31 mouse cellular contexts compared by ENCODE assay signal in the genomic region with DNA sequence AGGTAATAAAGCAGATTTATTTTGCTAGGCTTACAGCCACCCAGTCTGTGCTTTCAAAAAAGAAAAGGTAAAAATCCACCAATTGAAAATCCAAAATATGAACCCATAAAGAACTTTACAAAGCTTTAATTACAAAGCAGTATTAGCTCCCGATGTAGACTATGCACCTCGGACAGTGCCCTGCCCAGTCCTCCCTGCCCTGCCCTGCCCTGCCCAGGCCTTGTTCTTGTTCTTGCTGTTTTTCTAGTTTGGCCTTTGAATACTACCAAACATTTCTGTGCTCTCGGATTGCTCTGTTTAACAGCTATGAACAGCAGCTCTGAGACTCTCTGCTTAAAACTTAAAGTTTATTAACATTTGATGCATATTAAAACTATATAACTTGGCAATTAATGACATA.
"Had no signal": no experiment of that assay in that cellular context is flagged by ENCODE, and none has a peak within 500 bp of the region (broad histone marks: within the 10 kb centered on the region; RNA-seq: fewer than 3 reads in every experiment).

No protein-coding gene starts in this region.

- H3K27ac ChIP-seq: limb, embryonic 10.5 days; limb, embryonic 12.5 days; limb, embryonic 13.5 days; limb, embryonic 15.5 days; liver, embryonic 12.5 days; liver, embryonic 13.5 days; liver, embryonic 14.5 days; liver, embryonic 15.5 days; lung, embryonic 15.5 days; macrophage; midbrain, embryonic 10.5 days; midbrain, embryonic 12.5 days; midbrain, embryonic 13.5 days; midbrain, embryonic 15.5 days had no signal

- H3K27me3 ChIP-seq: limb, embryonic 12.5 days; limb, embryonic 13.5 days; limb, embryonic 15.5 days; liver, embryonic 12.5 days; liver, embryonic 13.5 days; liver, embryonic 15.5 days; lung, embryonic 15.5 days; megakaryocyte, embryonic 14.5 days; midbrain, embryonic 12.5 days; midbrain, embryonic 13.5 days; midbrain, embryonic 15.5 days had no signal

- H3K9me3 ChIP-seq: limb, embryonic 10.5 days; limb, embryonic 12.5 days; limb, embryonic 13.5 days; limb, embryonic 15.5 days; liver, embryonic 12.5 days; liver, embryonic 13.5 days; liver, embryonic 15.5 days; lung, embryonic 15.5 days; megakaryocyte, embryonic 14.5 days; midbrain, embryonic 10.5 days; midbrain, embryonic 12.5 days; midbrain, embryonic 13.5 days; midbrain, embryonic 15.5 days had no signal

- H3K4me1 ChIP-seq: limb, embryonic 10.5 days; limb, embryonic 12.5 days; limb, embryonic 13.5 days; limb, embryonic 15.5 days; liver, embryonic 12.5 days; liver, embryonic 15.5 days; lung, embryonic 15.5 days; midbrain, embryonic 10.5 days; midbrain, embryonic 13.5 days; midbrain, embryonic 15.5 days had no signal

- H3K4me2 ChIP-seq: limb, embryonic 12.5 days; limb, embryonic 13.5 days; limb, embryonic 15.5 days; liver, embryonic 11.5 days; liver, embryonic 12.5 days; liver, embryonic 13.5 days; liver, embryonic 15.5 days; lung, embryonic 14.5 days; lung, embryonic 15.5 days; midbrain, embryonic 11.5 days; midbrain, embryonic 12.5 days; midbrain, embryonic 13.5 days; midbrain, embryonic 15.5 days had no signal

- H3K9ac ChIP-seq: limb, embryonic 12.5 days; limb, embryonic 13.5 days; limb, embryonic 15.5 days; liver, embryonic 12.5 days; liver, embryonic 13.5 days; liver, embryonic 14.5 days; liver, embryonic 15.5 days; liver, postnatal 0 days; lung, embryonic 14.5 days; lung, embryonic 15.5 days; midbrain, embryonic 12.5 days; midbrain, embryonic 13.5 days; midbrain, embryonic 15.5 days had no signal

- H3K4me3 ChIP-seq: limb, embryonic 10.5 days; limb, embryonic 12.5 days; limb, embryonic 13.5 days; limb, embryonic 15.5 days; liver, embryonic 12.5 days; liver, embryonic 13.5 days; liver, embryonic 15.5 days; lung, embryonic 15.5 days; megakaryocyte, embryonic 14.5 days; midbrain, embryonic 10.5 days; midbrain, embryonic 12.5 days; midbrain, embryonic 13.5 days; midbrain, embryonic 15.5 days; myocyte had no signal

- DNase-seq: left cerebral cortex, postnatal 4 days; liver; liver, embryonic 13.5 days; liver, postnatal 0 days; lung, adult 18-20 months; lung, adult 2 months; lung, embryonic 14.5 days; lung, postnatal 10 days; lung, postnatal 14 days; lung, postnatal 36 days; lung, postnatal 4 days; midbrain, embryonic 14.5 days had no signal

- ATAC-seq: liver, embryonic 12.5 days; liver, postnatal 0 days; lung, postnatal 0 days; midbrain, embryonic 13.5 days; midbrain, embryonic 15.5 days; midbrain, embryonic 16.5 days had no signal

- H3K36me3 ChIP-seq: limb, embryonic 10.5 days; limb, embryonic 12.5 days; limb, embryonic 13.5 days; limb, embryonic 15.5 days; liver, embryonic 13.5 days; liver, embryonic 15.5 days; lung, embryonic 15.5 days; midbrain, embryonic 10.5 days; midbrain, embryonic 12.5 days; midbrain, embryonic 13.5 days; midbrain, embryonic 15.5 days had no signal
